Mouse (Mus musculus): Measurements from ENCODE around the gene Kcnab2.

Kcnab2 gene

GRCm38 (mm10) chr4:152382528-152383252, 95.0 kb downstream of the Kcnab2 start:
- no peak for DNase-seq

- DNase-seq: no peak
Observed at GRCm38 (mm10) chr4:152365228-152365627, 112.4 kb downstream of the Kcnab2 start.

- no peak for DNase-seq
Observed at GRCm38 (mm10) chr4:152362180-152362579, 115.5 kb downstream of the Kcnab2 start.

GRCm38 (mm10) chr4:152360855-152361254, 116.8 kb downstream of the Kcnab2 start:
- DNase-seq: peak; percentile 84

GRCm38 (mm10) chr4:152359700-152360099, 118.0 kb downstream of the Kcnab2 start:
- DNase-seq: peak; percentile 26

- DNase-seq: no peak
Observed at GRCm38 (mm10) chr4:152355672-152356071, 122.0 kb downstream of the Kcnab2 start.

- no peak for DNase-seq
Observed at GRCm38 (mm10) chr4:152353886-152354637, 123.6 kb downstream of the Kcnab2 start.

- DNase-seq: peak; percentile 70
Observed at GRCm38 (mm10) chr4:152351422-152352305, 126.0 kb downstream of the Kcnab2 start.

- no peak for DNase-seq
Observed at GRCm38 (mm10) chr4:152350722-152351421, 126.8 kb downstream of the Kcnab2 start.

- peak; percentile 48 for DNase-seq
Observed at GRCm38 (mm10) chr4:152349837-152350381, 127.8 kb downstream of the Kcnab2 start.

GRCm38 (mm10) chr4:152345120-152345889, 132.4 kb downstream of the Kcnab2 start:
- no peak for DNase-seq

- no peak for DNase-seq
Observed at GRCm38 (mm10) chr4:152344651-152345050, 133.0 kb downstream of the Kcnab2 start.

- peak; percentile 76 for DNase-seq
Observed at GRCm38 (mm10) chr4:152343296-152343695, 134.4 kb downstream of the Kcnab2 start.
